Comparison of ENCODE assay signal across 9 mouse cellular contexts in genomic region chr8:83443052-83443400, GRCm38 (mm10). TPM values are rescaled to one million over a fixed set of nuclear protein-coding genes. Genes with fewer than 3 reads are reported as not detected.
A peak's percentile ranks its signal among the peaks of the same experiment; 100 is the strongest.
DNase-seq lines count a peak whose midpoint lies in the region; ATAC-seq and TF ChIP-seq lines count a peak whose summit lies in the region.
"Had no signal": no experiment of that assay in that cellular context is flagged by ENCODE, and none has a peak within 500 bp of the region (broad histone marks: within the 10 kb centered on the region; RNA-seq: fewer than 3 reads in every experiment).

No protein-coding gene starts in this region.

- no peak for TF ChIP-seq POLR2A in MEL (IDR thresholded peaks at IDR 0.05; ENCODE audit: control insufficient read depth in 1 of 2, insufficient read depth in 1 of 2, low read depth in 1 of 2, low read length in 2 of 2, poor library complexity in 1 of 2)

- peak overlapping the region; percentile 64 for H3K9ac ChIP-seq in heart, embryonic 11.5 days (ENCODE audit: low read depth, low read length)
- peak overlapping the region; percentile 33 for H3K9ac ChIP-seq in MEL (ENCODE audit: control insufficient read depth, low read depth, low read length, poor library complexity, severe bottlenecking)
- H3K9ac ChIP-seq in heart, postnatal 0 days (replicated peaks; ENCODE audit: low read depth, low read length) = no peak overlapping the region
- H3K9ac ChIP-seq in liver, postnatal 0 days (replicated peaks) = no peak overlapping the region

- peak overlapping the region; percentile 84 for H3K4me3 ChIP-seq in heart, embryonic 11.5 days (ENCODE audit: low read depth, low read length)
- H3K4me3 ChIP-seq in MEL (ENCODE audit: control insufficient read depth in 1 of 2, insufficient read depth in 1 of 2, low read depth in 2 of 2, low read length in 2 of 2) = peak overlapping the region; percentile 62 to 71
- H3K4me3 ChIP-seq in heart, postnatal 0 days (ENCODE audit: low read depth, low read length) = peak overlapping the region; percentile 76
- peak overlapping the region; percentile 94 for H3K4me3 ChIP-seq in liver, postnatal 0 days (ENCODE audit: low read depth, low read length)

- TF ChIP-seq RAD21 in MEL (IDR thresholded peaks at IDR 0.05; ENCODE audit: low read depth, low read length) = no peak

- no peaks in the 10 kb centered on the region for H3K27me3 ChIP-seq in heart, embryonic 11.5 days (ENCODE audit: control insufficient read depth, insufficient read depth, low read length)
- H3K27me3 ChIP-seq in MEL (ENCODE audit: control insufficient read depth in 1 of 2, insufficient read depth in 2 of 2, low read length in 2 of 2) = no peaks in the 10 kb centered on the region
- no peaks in the 10 kb centered on the region for H3K27me3 ChIP-seq in heart, postnatal 0 days (ENCODE audit: control insufficient read depth, insufficient read depth, low read length)
- no peaks in the 10 kb centered on the region for H3K27me3 ChIP-seq in liver, postnatal 0 days (ENCODE audit: insufficient read depth, low read length)

- H3K36me3 ChIP-seq in heart, embryonic 11.5 days (ENCODE audit: control insufficient read depth, insufficient read depth, low read length) = no peaks in the 10 kb centered on the region
- peaks cover 0 to 13% of the 10 kb centered on the region in 2 experiments; a peak in 2 of 4 replicates for H3K36me3 ChIP-seq in MEL (ENCODE audit: control insufficient read depth in 1 of 2, insufficient read depth in 2 of 2, low read length in 2 of 2)
- no peaks in the 10 kb centered on the region for H3K36me3 ChIP-seq in heart, postnatal 0 days (replicated peaks; ENCODE audit: control insufficient read depth, insufficient read depth, low read length)
- peaks cover 3% of the 10 kb centered on the region; the same call in 1 of the 2 replicates for H3K36me3 ChIP-seq in liver, postnatal 0 days (replicated peaks; ENCODE audit: insufficient read depth, low read length)

- DNase-seq in heart, adult 8-10 months (ENCODE audit: low spot score) = no peak
- no peak for DNase-seq in MEL (ENCODE audit: low read depth, low spot score)
- no peak for DNase-seq in heart, postnatal 0 days (ENCODE audit: low spot score)
- DNase-seq in liver, postnatal 0 days = no peak
- no peak for DNase-seq in adrenal gland, postnatal 4 days (ENCODE audit: low spot score in 2 of 2)
- DNase-seq in B cell, adult 2 months = no peak
- DNase-seq in thymus, postnatal 4 days = no peak

- H3K4me1 ChIP-seq in heart, embryonic 11.5 days (ENCODE audit: control insufficient read depth, insufficient read depth, low read length) = 0 out of 2 replicates have a peak, but pooled peaks cover 3% of the 10 kb centered on the region
- peaks cover 3 to 8% of the 10 kb centered on the region in 2 experiments for H3K4me1 ChIP-seq in MEL (ENCODE audit: control insufficient read depth in 1 of 2, insufficient read depth in 2 of 2, low read length in 2 of 2)
- H3K4me1 ChIP-seq in heart, postnatal 0 days (ENCODE audit: control insufficient read depth, insufficient read depth) = peaks cover 9% of the 10 kb centered on the region
- peaks cover 12% of the 10 kb centered on the region for H3K4me1 ChIP-seq in liver, postnatal 0 days (ENCODE audit: insufficient read depth)

- no peaks in the 10 kb centered on the region for H3K9me3 ChIP-seq in heart, embryonic 11.5 days (replicated peaks; ENCODE audit: control insufficient read depth, low read length)
- H3K9me3 ChIP-seq in MEL (replicated peaks; ENCODE audit: insufficient read depth, low read length) = no peaks in the 10 kb centered on the region
- no peaks in the 10 kb centered on the region for H3K9me3 ChIP-seq in heart, postnatal 0 days (replicated peaks; ENCODE audit: control insufficient read depth, low read length)
- H3K9me3 ChIP-seq in liver, postnatal 0 days (ENCODE audit: low read length) = no peaks in the 10 kb centered on the region

- peaks cover 16% of the 10 kb centered on the region for H3K79me2 ChIP-seq in MEL (ENCODE audit: control insufficient read depth, insufficient read depth, low read length, poor library complexity)

- no peak for TF ChIP-seq EP300 in MEL (IDR thresholded peaks at IDR 0.05; ENCODE audit: low read depth in 1 of 2, low read length in 2 of 2)
- no peak for TF ChIP-seq EP300 in heart, postnatal 0 days (IDR thresholded peaks at IDR 0.05; ENCODE audit: low read depth)
- no peak for TF ChIP-seq EP300 in liver, postnatal 0 days (IDR thresholded peaks at IDR 0.05; ENCODE audit: low read depth)

- peak overlapping the region; percentile 79 for H3K4me2 ChIP-seq in heart, embryonic 11.5 days
- peak overlapping the region; percentile 84 for H3K4me2 ChIP-seq in heart, postnatal 0 days (ENCODE audit: low read depth, low read length)
- H3K4me2 ChIP-seq in liver, postnatal 0 days (ENCODE audit: low read depth, low read length) = peak overlapping the region; percentile 97

- 42% methylated on average over 5 of the region's 5 CpGs for WGBS in heart, embryonic 11.5 days (ENCODE audit: insufficient replicate concordance)
- WGBS in heart, postnatal 0 days = 28% methylated on average over 5 of the region's 5 CpGs
- WGBS in liver, postnatal 0 days (ENCODE audit: insufficient replicate concordance) = 33% methylated on average over 5 of the region's 5 CpGs

- ATAC-seq in heart, embryonic 11.5 days (replicated peaks; ENCODE audit: insufficient number of reproducible peaks, low FRiP score, low TSS enrichment) = peak; percentile 5; the same call in 1 of the 2 replicates
- no peak for ATAC-seq in heart, postnatal 0 days (ENCODE audit: insufficient read depth, low read depth)
- ATAC-seq in liver, postnatal 0 days = no peak

- H3K27ac ChIP-seq in heart, embryonic 11.5 days (ENCODE audit: low read depth, low read length) = no peak overlapping the region
- H3K27ac ChIP-seq in MEL (ENCODE audit: control insufficient read depth, low read depth, low read length) = no peak overlapping the region
- H3K27ac ChIP-seq in heart, postnatal 0 days (ENCODE audit: low read depth) = no peak overlapping the region
- no peak overlapping the region for H3K27ac ChIP-seq in liver, postnatal 0 days (ENCODE audit: low read depth)

- no peak for TF ChIP-seq CTCF in MEL (IDR thresholded peaks at IDR 0.05 in 2 of 3, conservative IDR thresholded peaks at IDR 0.05 in 1 of 3; ENCODE audit: control insufficient read depth in 1 of 3, insufficient read depth in 1 of 3, low read depth in 2 of 3, low read length in 3 of 3, poor library complexity in 1 of 3, severe bottlenecking in 1 of 3)
- TF ChIP-seq CTCF in heart, postnatal 0 days (IDR thresholded peaks at IDR 0.05; ENCODE audit: low read depth) = no peak
- TF ChIP-seq CTCF in liver, postnatal 0 days (IDR thresholded peaks at IDR 0.05; ENCODE audit: low read depth) = no peak

TF ChIP-seq in MEL, 35 proteins besides CTCF, POLR2A, EP300 and RAD21:
- no peak for TF ChIP-seq TCF12 (IDR thresholded peaks at IDR 0.05; ENCODE audit: low read depth, low read length)
- TF ChIP-seq USF1 (IDR thresholded peaks at IDR 0.05; ENCODE audit: low read depth, low read length) = no peak
- TF ChIP-seq JUND (IDR thresholded peaks at IDR 0.05; ENCODE audit: low read depth, low read length) = no peak
- TF ChIP-seq HCFC1 (IDR thresholded peaks at IDR 0.05; ENCODE audit: low read depth, low read length) = no peak
- no peak for TF ChIP-seq KAT2A (conservative IDR thresholded peaks at IDR 0.05; ENCODE audit: low read depth, low read length)
- TF ChIP-seq TBP (IDR thresholded peaks at IDR 0.05; ENCODE audit: low read depth, low read length) = no peak
- no peak for TF ChIP-seq SIN3A (IDR thresholded peaks at IDR 0.05; ENCODE audit: low read length)
- no peak for TF ChIP-seq NELFE (IDR thresholded peaks at IDR 0.05; ENCODE audit: low read depth, low read length)
- TF ChIP-seq TAL1 (IDR thresholded peaks at IDR 0.05; ENCODE audit: low read length) = no peak
- TF ChIP-seq ZMIZ1 (IDR thresholded peaks at IDR 0.05; ENCODE audit: low read depth, low read length) = no peak
- TF ChIP-seq UBTF (IDR thresholded peaks at IDR 0.05; ENCODE audit: borderline replicate concordance, insufficient read depth, low read depth, low read length) = no peak
- TF ChIP-seq RCOR1 (IDR thresholded peaks at IDR 0.05; ENCODE audit: low read depth, low read length) = no peak
- no peak for TF ChIP-seq MAFK (IDR thresholded peaks at IDR 0.05; ENCODE audit: borderline replicate concordance, low read depth, low read length)
- TF ChIP-seq POLR2AphosphoS2 (IDR thresholded peaks at IDR 0.05; ENCODE audit: low read length) = no peak
- no peak for TF ChIP-seq CHD1 (IDR thresholded peaks at IDR 0.05; ENCODE audit: low read depth, low read length)
- no peak for TF ChIP-seq MYC (IDR thresholded peaks at IDR 0.05; ENCODE audit: low read depth, low read length)
- TF ChIP-seq MAZ (IDR thresholded peaks at IDR 0.05; ENCODE audit: low read depth, low read length) = no peak

RNA-seq across cellular contexts. Expression of gene Scoc, which starts 15.2 kb away (rescaled TPM):
- 92.8 and 95.5 TPM in 2 replicates for polyA plus RNA-seq in heart, embryonic 11.5 days (2014; fragmentation: Nextera tagmentation; extraction: Ambion mirVana)
- 10 to 100 TPM; 42.9 to 54.7 (median 51.4) TPM for total RNA-seq in heart, adult 8-10 months (2022)
- total RNA-seq in MEL (2012; rRNA removed) = 24.4 and 29.5 TPM in 2 replicates
- 10 to 100 TPM in 1 of 2 experiments, not detected in 1; 14.7 TPM for polyA plus RNA-seq in MEL (2012; ENCODE audit: insufficient read depth in 1 of 2, insufficient read length in 2 of 2, low read depth in 1 of 2, low replicate concordance in 2 of 2, missing spikeins in 1 of 2)
- 18.3 and 39.8 TPM in 2 replicates for total RNA-seq in heart, postnatal 0 days (2014; rRNA removed; ENCODE audit: low replicate concordance)
- polyA plus RNA-seq in heart, postnatal 0 days (2015; fragmentation: Nextera tagmentation; extraction: Ambion mirVana) = 65.8 and 78.6 TPM in 2 replicates
- polyA plus RNA-seq in liver, postnatal 0 days (2015; fragmentation: Nextera tagmentation; extraction: Ambion mirVana) = 40.8 and 48.0 TPM in 2 replicates
- 10 to 100 TPM; 65.5 to 68.8 TPM for total RNA-seq in adrenal gland, postnatal 4 days (2021)

RNA-seq across cellular contexts. Expression of gene Clgn, which starts 53.4 kb away (rescaled TPM):
- polyA plus RNA-seq in heart, embryonic 11.5 days (2014; fragmentation: Nextera tagmentation; extraction: Ambion mirVana) = 0.07 and 0.20 TPM in 2 replicates
- not detected for total RNA-seq in heart, adult 8-10 months (2022)
- 0.04 TPM in 1 of 2 replicates, not detected in the other for total RNA-seq in MEL (2012; rRNA removed)
- under 1 TPM in 1 of 2 experiments, not detected in 1; 0.06 TPM for polyA plus RNA-seq in MEL (2012; ENCODE audit: insufficient read depth in 1 of 2, insufficient read length in 2 of 2, low read depth in 1 of 2, low replicate concordance in 2 of 2, missing spikeins in 1 of 2)
- total RNA-seq in heart, postnatal 0 days (2014; rRNA removed; ENCODE audit: low replicate concordance) = not detected in 2 replicates
- not detected in 2 replicates for polyA plus RNA-seq in heart, postnatal 0 days (2015; fragmentation: Nextera tagmentation; extraction: Ambion mirVana)
- 0.12 and 0.21 TPM in 2 replicates for polyA plus RNA-seq in liver, postnatal 0 days (2015; fragmentation: Nextera tagmentation; extraction: Ambion mirVana)
- total RNA-seq in adrenal gland, postnatal 4 days (2021) = under 1 TPM; 0.54 to 0.98 TPM
- total RNA-seq: liver, adult 2 months had no signal
- polyA plus RNA-seq: liver, adult 2 months had no signal

Comparison
In these comparisons a context has a peak if more than half of its experiments do, and no peak if none do; other contexts are left out.
1. H3K9ac ChIP-seq: peak in heart, embryonic 11.5 days (single experiment) and MEL (single experiment); none in heart, postnatal 0 days (single experiment) and liver, postnatal 0 days (single experiment).
2. Peak in every context shown above with its lines, with median percentiles within 50 percentile points of each other: H3K4me2 ChIP-seq and H3K4me3 ChIP-seq.